Mouse (Mus musculus) lung, postnatal 10 days (tissue): ENCODE measurements around the gene Nrxn1.

Experiments used
- DNase-seq: peaks from one replicate; pipeline ENCODE4 v3.0.0; 2021

The Nrxn1 gene

GRCm38 (mm10) chr17:90054312-90054711, 1038.6 kb downstream of the Nrxn1 start:
- DNase-seq: no peak

GRCm38 (mm10) chr17:90039316-90039715, 1053.6 kb downstream of the Nrxn1 start:
- no peak for DNase-seq

GRCm38 (mm10) chr17:90032416-90032815, 1060.5 kb downstream of the Nrxn1 start:
- no peak for DNase-seq

- DNase-seq: no peak
These were observed 1076.2 kb downstream of the Nrxn1 start for GRCm38 (mm10) chr17:90016636-90017035.

- no peak for DNase-seq
These were observed 1081.1 kb downstream of the Nrxn1 start for GRCm38 (mm10) chr17:90011761-90012160.

- no peak for DNase-seq
These were observed 1085.3 kb downstream of the Nrxn1 start for GRCm38 (mm10) chr17:90007438-90008109.

- no peak for DNase-seq
These were observed 1102.2 kb downstream of the Nrxn1 start for GRCm38 (mm10) chr17:89990651-89991050.
